Mouse (Mus musculus) erythroblast, embryonic 14.5 days (primary cell): ENCODE data around the gene Hspbp1. TPM values are rescaled to one million over a fixed set of nuclear protein-coding genes. Genes with fewer than 3 reads are reported as not detected.

Experiments
- H3K27me3 ChIP-seq: 2 replicates; pipeline ENCODE4 v1.6.1; 2012; ENCODE audit warnings: inconsistent platforms; ENCODE audit not compliant: control insufficient read depth
- H3K36me3 ChIP-seq: 2 replicates; pipeline ENCODE4 v1.6.1; 2012; ENCODE audit warnings: mild to moderate bottlenecking, inconsistent platforms; ENCODE audit not compliant: control insufficient read depth
- H3K4me1 ChIP-seq: 2 replicates; pipeline ENCODE4 v1.6.1; 2012; ENCODE audit warnings: inconsistent platforms; ENCODE audit not compliant: control insufficient read depth
- H3K4me3 ChIP-seq: replicated peaks from 2 replicates; pipeline ENCODE3; 2012; ENCODE audit warnings: moderate library complexity, mild to moderate bottlenecking, inconsistent platforms
- H3K9me3 ChIP-seq: 2 replicates; pipeline ENCODE4 v1.6.1; 2012; ENCODE audit warnings: low read length, inconsistent platforms, mixed read lengths; ENCODE audit not compliant: control insufficient read depth
- GATA1 ChIP-seq: IDR thresholded peaks from 2 replicates; pipeline ENCODE4 v1.6.1; 2012; ENCODE audit warnings: low read length, inconsistent platforms, mixed read lengths
- TAL1 ChIP-seq: IDR thresholded peaks from 3 replicates; pipeline ENCODE4 v1.6.1; 2012; ENCODE audit warnings: low read length, inconsistent platforms, mixed read lengths
- polyA plus RNA-seq: library from polyadenylated mRNA; stranded (reverse); fragments of >175 nt; gene quantifications from 2 replicates; pipeline ENCODE4 v1.2.3, GENCODE M21; 2012

The Hspbp1 gene
- polyA plus RNA-seq, 1 experiment = 12.9 TPM

DNA sequence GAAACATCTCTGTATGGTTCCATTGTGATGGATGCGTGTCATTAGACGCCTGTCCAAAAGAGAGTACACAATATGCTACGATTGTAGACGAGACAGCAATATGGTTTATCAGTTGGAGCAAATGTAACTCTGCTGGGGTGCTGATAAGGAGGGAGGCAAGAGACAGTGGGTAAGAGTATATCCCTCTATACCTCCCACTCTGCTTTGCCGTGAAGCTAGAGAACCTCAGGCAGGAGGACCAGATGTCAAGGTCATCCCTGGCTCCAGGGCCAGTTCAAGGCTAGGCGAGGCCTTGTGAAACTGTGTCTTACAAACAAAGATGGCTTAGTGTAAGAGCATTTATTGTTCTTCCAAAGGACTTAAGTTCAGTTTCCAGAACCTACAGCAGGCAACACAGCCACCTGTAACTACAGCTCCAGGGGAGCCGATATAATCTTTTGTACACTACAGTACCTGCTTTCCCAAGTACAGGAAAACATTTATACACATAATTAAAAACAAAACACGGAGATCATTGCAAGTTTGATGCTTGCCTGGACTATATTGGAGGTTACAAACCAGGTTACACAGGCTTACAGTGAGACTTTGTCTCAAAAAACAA, 14.1 kb downstream of the Hspbp1 start:
- Histone ChIP-seq H3K4me3 (peak overlapping the region; percentile 30), H3K36me3 (peaks cover 83% of the 10 kb centered on the region), H3K9me3 (no peaks in the 10 kb centered on the region), H3K27me3 (no peaks in the 10 kb centered on the region), H3K4me1 (peaks cover 60% of the 10 kb centered on the region)
- TF ChIP-seq GATA1 (peak; percentile 92), TAL1 (peak; percentile 87)

DNA sequence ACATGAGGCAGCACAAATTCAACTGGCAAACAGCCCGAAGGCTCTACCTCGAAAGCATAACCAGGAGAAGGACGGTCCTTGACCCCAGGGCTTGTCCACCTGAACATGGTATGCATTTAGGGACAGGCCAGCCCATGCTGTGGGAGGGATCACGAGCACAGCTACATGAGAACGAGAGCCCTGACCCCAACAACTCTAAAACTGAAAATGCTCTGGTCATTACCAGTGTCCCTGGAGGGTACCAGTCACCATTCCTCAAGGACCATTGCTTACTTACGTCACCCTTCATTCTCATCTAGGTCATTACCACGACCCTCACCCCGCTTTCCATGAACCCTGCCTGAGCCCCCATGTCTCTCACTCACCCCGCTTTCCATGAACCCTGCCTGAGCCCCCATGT, 15.7 kb downstream of the Hspbp1 start:
- Histone ChIP-seq H3K36me3 (peaks cover 81% of the 10 kb centered on the region), H3K27me3 (no peaks in the 10 kb centered on the region), H3K9me3 (no peaks in the 10 kb centered on the region), H3K4me3 (no peak overlapping the region), H3K4me1 (peaks cover 50% of the 10 kb centered on the region)
- TF ChIP-seq TAL1 = no peak
- TF ChIP-seq GATA1 = no peak

DNA sequence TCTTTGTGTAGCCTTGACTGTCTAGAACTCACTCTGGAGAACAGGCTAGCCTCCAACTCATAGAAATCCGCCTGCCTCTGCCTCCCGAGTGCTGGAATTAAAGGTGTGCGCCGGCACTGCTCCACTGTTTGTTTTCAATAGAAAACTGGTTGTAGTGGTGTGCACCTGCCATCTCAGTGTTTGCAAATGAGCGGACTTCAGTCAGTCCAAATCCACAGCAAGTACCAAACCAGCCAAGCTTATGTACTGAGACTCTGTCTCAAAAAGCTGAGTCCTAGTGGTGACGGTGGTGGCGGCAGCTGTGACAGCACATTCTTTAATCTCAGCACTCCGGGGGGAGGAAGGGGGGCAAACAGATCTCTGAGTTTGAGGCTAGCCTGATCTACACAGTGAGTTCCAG, 16.4 kb downstream of the Hspbp1 start:
- Histone ChIP-seq H3K4me1 (peaks cover 51% of the 10 kb centered on the region), H3K36me3 (peaks cover 79% of the 10 kb centered on the region), H3K9me3 (no peaks in the 10 kb centered on the region), H3K27me3 (no peaks in the 10 kb centered on the region), H3K4me3 (no peak overlapping the region)
- no peak for TF ChIP-seq TAL1
- no peak for TF ChIP-seq GATA1

DNA sequence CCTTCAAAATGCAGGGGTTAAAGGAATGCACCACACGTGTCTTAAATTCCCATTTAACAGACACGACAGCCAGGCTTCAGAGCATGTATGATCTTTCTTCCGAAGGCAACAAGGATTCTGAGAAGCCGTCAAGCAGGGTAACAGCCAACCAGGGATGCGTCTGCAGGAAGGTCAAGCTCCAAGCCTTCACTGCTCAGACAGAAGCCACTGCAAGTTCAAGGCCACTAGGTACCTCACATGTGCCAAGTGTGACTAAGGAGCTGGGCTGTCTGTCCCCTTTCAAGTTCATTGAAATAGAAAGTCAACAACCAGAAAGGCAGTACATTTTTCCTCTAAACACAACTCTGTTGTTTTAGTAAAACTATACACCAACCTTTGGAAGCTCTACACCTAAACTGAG, 18.0 kb downstream of the Hspbp1 start:
- no peaks in the 10 kb centered on the region for H3K9me3 ChIP-seq
- no peaks in the 10 kb centered on the region for H3K27me3 ChIP-seq
- H3K4me3 ChIP-seq = no peak overlapping the region
- TF ChIP-seq TAL1 (no peak), GATA1 (no peak)
- H3K4me1 ChIP-seq = peaks cover 49% of the 10 kb centered on the region
- H3K36me3 ChIP-seq = peaks cover 77% of the 10 kb centered on the region

DNA sequence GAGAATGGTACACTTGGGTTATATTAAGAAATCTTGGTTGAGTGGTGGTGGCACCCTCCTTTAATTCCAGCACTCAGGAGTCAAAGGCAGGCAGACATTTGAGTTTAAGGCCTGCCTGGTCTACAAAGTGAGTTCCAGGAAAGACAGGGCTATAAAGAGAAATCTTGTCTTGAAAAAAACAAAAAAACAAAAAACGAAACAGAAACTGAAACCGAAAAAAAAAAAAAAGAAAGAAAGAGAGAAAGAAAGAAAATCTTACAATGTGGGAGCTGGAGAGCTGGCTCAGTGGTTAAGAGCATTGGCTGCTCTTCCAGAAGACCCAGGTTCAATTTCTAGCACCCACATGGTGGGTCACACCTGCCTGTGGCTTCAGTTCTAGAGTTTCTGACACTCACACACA, 21.1 kb downstream of the Hspbp1 start:
- no peak for TF ChIP-seq GATA1
- no peak for TF ChIP-seq TAL1
- H3K36me3 ChIP-seq = peaks cover 64% of the 10 kb centered on the region
- no peaks in the 10 kb centered on the region for H3K27me3 ChIP-seq
- peaks cover 39% of the 10 kb centered on the region for H3K4me1 ChIP-seq
- H3K9me3 ChIP-seq = no peaks in the 10 kb centered on the region
- no peak overlapping the region for H3K4me3 ChIP-seq

DNA sequence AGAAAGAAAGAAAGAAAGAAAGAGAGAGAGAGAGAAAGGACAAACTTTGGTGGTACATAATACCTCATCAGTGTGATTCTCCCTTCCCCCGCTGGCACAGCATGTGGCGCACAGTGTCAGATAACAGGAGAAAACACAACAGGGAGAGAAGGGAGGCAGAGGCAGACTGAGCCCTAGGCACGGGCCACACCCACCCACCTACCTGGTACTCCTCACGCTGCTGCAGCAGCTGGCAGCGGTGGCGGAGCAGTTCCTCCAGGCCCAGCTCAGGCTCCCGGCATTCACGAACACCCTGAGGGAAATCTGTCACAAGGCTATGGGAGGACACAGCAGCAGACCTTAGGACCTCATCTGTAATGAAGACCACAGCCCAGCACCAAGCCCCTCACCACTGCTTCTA, 21.7 kb downstream of the Hspbp1 start:
- H3K4me1 ChIP-seq = peaks cover 36% of the 10 kb centered on the region
- no peak for TF ChIP-seq GATA1
- no peak for TF ChIP-seq TAL1
- H3K4me3 ChIP-seq = no peak overlapping the region
- no peaks in the 10 kb centered on the region for H3K9me3 ChIP-seq
- H3K27me3 ChIP-seq = no peaks in the 10 kb centered on the region
- peaks cover 58% of the 10 kb centered on the region for H3K36me3 ChIP-seq

DNA sequence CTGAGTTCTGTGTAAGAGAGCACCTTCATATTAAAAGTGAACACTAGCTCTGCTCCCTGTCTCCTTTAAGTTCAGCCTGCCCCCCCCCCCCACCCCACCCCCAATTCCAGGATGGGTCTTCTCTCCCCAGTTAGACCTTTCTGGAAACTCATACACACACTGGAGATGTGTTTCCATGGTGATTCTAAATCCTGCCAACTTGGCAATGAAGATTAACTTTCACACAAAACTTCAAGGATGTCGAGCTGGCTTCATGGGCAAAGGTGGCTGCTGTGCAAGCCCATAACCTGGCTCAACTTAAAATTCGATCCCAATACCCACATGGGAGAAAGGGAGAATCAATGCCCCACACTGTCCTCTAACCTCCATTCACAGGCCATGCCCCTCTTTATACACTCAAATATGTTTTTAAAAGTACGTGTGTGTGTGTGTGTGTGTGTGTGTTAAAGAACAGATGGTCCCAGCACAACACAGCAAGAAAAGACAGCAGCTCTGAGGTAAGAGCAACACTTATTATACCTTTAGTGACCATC, 24.9 kb downstream of the Hspbp1 start:
- TF ChIP-seq GATA1 (no peak), TAL1 (no peak)
- Histone ChIP-seq H3K36me3 (peaks cover 60% of the 10 kb centered on the region), H3K4me1 (peaks cover 61% of the 10 kb centered on the region), H3K4me3 (peak overlapping the region; percentile 83), H3K9me3 (no peaks in the 10 kb centered on the region), H3K27me3 (no peaks in the 10 kb centered on the region)

DNA sequence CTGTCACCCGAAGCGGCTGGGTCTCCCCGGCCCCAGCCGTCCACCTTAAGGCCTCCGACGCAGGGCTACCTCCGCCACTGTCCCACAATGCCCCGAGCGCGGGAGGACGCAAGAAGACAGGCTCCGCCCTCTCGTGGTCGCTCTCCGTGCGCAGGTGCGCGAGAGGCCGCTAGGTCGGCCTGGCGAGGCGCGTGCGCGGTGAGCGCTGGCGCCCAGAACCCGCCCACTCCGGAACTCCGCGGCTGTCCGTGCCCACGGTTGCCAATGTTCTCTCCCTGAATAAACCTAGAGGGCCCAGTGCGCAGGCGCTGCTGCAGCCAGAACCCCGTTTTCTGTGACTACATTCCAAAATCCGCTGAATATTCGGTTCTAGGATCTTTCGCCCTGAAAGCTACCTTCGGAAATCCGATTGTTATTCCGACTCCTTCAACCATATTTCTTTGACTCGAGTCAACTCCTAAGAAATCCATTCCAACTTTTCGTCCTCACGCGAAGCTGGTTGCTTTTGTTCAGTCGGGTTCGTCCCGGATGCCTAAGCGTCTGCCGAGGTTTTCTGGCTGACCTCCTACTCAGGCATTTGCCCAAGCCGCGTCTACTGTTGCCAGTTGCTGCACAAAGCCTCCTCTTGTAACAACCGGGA, 25.8 kb downstream of the Hspbp1 start, which contains the start of gene Ppp6r1:
Ppp6r1 (minus strand) TSS at position 108 of the 640 bp plus-strand sequence.
- peaks cover 65% of the 10 kb centered on the region for H3K4me1 ChIP-seq
- peaks cover 60% of the 10 kb centered on the region for H3K36me3 ChIP-seq
- peak within 1 kb of the TSS; percentile 83 for H3K4me3 ChIP-seq
- H3K27me3 ChIP-seq = no peaks in the 10 kb centered on the region
- no peaks in the 10 kb centered on the region for H3K9me3 ChIP-seq
- TF ChIP-seq GATA1 = no peak
- TF ChIP-seq TAL1 = no peak

DNA sequence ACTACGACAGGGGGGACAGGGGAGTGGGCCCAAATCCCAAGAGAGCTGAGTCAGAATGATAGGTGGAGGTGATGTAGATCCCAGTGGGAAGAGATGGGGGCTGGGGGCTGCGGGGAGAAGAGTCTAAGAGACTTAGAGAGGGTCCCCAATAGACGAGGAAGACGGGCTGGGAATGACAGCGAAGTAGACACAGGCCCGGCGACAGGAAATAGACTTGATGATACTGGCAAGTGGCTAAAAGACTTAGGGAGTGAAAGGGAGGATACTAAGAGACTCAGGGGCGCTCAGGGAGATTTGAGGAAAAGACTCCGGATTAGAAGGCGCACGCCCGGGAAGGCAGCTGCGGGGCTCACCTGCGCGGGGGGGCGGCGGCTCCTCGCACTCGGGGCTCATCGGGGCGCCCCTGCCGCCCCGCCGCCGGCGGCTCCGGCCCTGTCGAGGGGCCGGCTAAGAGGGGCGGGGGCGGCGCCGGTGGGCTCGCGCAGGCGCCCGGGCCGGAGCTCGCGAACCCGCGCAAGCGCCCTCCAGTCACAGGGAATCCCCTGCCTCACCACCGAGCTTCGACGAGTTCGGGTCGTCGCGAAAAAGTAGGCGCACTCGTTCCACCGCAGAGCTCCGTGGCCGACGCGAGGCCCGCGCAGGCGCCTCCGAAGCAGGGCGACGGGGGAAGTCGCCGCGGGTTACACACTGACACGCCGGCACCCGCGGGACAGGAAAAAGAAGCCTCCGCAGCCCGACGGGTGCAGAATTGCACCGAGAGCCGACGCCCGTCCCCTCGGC, 26.6 kb downstream of the Hspbp1 start:
- no peaks in the 10 kb centered on the region for H3K27me3 ChIP-seq
- H3K4me1 ChIP-seq = peaks cover 68% of the 10 kb centered on the region
- no peaks in the 10 kb centered on the region for H3K9me3 ChIP-seq
- H3K36me3 ChIP-seq = peaks cover 64% of the 10 kb centered on the region
- peak overlapping the region; percentile 83 for H3K4me3 ChIP-seq
- no peak for TF ChIP-seq GATA1
- TF ChIP-seq TAL1 = no peak
